Mouse (Mus musculus): ENCODE measurements around the gene Sema5a. TPM values are rescaled to one million over a fixed set of nuclear protein-coding genes. Genes with fewer than 3 reads are reported as not detected.
"Not testable (repeated sequence)": the region's sequence is repeated elsewhere in the genome, so short reads cannot be mapped to it uniquely, and the experiment has no call there.

Sema5a gene
- 10 to 100 TPM; 23.7 to 26.0 TPM for total RNA-seq (2021)

DNA sequence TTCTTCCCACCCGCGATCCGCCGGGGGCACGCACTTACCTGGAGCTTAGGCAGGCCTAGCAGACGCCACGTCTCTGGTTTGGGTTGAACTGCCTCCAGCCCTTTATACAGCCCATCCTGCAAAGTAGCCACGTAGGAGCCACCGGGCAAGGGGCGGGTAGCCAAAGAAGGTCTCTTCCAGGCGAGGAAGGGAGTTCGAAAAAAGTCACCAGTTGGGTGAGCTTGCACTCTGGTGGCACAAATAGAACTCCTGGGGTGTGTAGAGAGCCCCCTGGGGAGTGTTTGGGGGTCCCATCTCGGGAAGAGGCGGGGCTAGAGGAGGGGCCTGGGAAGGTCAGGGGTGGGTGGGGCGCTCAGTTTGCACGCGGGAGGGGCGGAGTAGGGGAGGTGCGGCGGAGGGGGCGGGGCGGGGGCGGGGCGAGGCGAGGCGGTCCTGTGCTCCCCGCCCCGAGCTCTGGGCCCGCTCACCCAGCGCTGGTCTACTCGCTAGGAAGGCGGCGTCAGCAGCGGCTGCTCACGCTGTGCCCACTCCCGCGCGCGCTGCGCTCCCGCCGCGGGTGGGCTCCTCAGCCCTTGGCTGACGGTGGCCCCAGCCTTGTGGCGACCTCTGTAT, at the start of gene Sema5a:
TSS of gene Sema5a (plus strand) at position 467 of the 612 bp plus-strand sequence.
- peak in 1 of 2 experiments; percentile 29 for DNase-seq (ENCODE audit: low spot score in 2 of 2)
- intact Hi-C loops (cut with DNase I), result loop anchor here (10.0 kb wide), 3 partner anchors 230 to 630 kb away; no protein-coding TSS in a partner anchor

DNA sequence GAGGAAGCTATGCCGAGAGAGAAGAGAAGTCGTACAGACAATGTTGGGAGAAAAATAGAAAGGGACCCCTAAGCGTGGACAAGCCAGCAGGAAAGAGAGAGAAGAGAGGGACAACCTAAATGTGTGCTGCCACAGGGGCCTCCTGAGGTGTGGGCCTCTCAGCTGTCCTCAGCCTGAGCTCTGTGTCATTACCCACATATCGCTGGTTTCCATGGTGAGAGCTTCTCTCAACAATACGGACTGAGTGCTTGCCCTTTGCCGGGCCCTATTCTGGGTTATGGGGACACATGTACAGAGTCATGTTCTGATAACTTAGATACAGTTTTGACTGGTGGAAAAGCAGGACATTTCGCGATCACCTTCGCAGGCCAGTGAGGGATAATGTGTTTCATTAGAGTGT, 46.5 kb upstream of the Sema5a start:
- intact Hi-C loops (cut with DNase I), result no loop called here
- DNase-seq (ENCODE audit: low spot score in 2 of 2), result no peak

GRCm38 (mm10) chr15:32198561-32198960, 46.0 kb upstream of the Sema5a start:
- intact Hi-C loops (cut with DNase I), result no loop called here
- no peak for DNase-seq (ENCODE audit: low spot score in 2 of 2)

DNA sequence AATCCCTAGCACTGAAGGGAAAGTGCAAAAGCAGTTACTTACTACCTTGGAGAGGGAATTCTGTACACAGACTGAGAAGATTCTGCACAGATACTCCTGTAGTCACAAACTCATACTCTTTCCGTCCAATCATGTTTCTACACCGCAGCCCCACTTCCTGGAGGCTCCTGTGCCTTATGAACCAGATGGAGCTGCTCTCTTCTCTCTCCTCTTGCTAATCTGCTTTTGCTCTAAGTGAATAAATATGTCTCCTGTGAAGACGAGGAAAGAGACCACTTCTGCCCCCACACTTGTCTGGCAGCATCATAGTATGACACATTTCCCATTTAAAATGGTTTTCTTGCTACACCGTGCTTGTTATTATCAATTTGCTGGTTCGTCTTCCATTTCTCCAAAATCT, 41.4 kb upstream of the Sema5a start:
- intact Hi-C loops (cut with DNase I), result no loop called here
- peak in 1 of 2 experiments; percentile 4 for DNase-seq (ENCODE audit: low spot score in 2 of 2)

GRCm38 (mm10) chr15:32204908-32205307, 39.7 kb upstream of the Sema5a start:
- intact Hi-C loops (cut with DNase I), result no loop called here
- DNase-seq (ENCODE audit: low spot score in 2 of 2), result peak; percentile 18 to 32

DNA sequence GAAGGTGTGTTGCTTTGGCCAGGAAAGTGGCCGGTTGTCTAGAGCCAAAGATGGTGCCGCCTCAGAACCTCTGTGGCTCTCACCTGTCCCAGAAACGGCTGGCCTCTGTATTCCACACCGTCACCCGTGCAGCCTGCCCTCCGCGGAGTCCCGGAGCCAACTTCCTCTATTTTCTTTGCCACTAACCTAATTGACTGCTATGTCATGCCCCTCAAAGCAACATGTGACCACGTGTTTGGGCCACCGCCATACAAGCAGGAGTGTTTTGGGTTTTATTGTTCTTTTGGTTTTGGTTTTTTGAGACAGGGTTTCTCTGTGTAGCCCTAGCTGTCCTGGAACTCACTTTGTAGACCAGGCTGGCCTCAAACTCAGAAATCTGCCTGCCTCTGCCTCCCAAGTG, 29.9 kb upstream of the Sema5a start:
- intact Hi-C loops (cut with DNase I); DNase-seq (ENCODE audit: low spot score in 2 of 2): not testable (repeated sequence)

DNA sequence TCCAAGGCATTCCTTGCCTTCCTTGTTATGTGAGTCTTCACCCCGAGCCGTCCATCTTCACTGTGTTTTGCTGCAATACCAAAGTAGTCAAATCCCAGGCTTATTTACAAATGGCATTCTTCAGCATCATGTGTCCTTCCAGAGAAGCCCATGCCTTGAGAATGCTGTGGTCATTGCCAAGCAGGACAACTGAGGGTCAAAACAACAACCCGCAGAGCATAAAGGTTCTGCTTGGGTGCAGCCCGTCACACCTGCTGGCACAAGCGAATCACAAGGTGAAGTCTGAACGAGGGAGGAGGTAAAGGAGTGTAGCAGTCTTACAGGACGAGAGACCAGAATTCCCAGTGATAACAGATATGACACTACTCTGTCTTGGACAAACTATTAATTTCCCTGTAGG, 21.6 kb upstream of the Sema5a start:
- intact Hi-C loops (cut with DNase I), result no loop called here

DNA sequence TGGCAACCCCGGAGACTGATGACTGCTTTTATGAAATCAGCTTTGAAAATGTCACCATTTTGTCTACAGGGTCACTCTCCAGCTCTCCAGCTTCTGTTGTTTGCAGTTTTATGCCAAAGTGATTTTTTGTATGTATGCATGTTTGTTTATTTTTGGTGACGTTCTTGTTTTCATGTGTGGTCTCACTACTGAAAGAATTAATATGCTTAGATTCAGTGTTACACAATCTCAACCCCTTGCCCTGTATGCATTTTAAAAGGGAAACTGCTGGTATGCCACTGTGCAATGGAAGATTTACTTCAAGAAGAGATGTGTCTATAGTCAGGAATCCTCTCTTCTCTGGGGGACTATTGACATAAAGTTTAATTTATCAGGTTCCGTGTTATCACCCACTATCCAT, 19.2 kb upstream of the Sema5a start:
- no peak for DNase-seq (ENCODE audit: low spot score in 2 of 2)
- intact Hi-C loops (cut with DNase I), result no loop called here

More for the DNA sequence above, 21.6 kb upstream of the Sema5a start:
- no peak for DNase-seq (ENCODE audit: low spot score in 2 of 2)

DNA sequence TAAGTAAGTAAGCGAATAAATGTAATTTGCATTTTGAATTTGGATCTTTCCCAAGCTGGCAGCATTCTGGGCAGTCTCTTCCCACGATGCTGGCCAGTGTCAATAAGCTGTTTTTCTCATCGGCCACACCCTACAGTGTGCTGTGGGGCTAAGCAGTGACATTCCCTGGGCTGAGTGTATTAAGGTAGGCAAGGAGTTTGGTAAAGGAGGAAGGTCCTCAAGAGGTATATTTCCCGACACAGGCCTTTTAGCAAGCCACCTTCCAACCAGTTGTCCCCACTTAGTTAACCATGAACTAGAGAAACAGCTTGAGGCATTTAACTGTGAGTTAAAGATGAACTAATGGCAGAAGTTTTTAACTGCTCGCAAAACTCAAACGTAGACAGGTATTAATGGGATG, 18.2 kb upstream of the Sema5a start:
- intact Hi-C loops (cut with DNase I), result no loop called here
- DNase-seq (ENCODE audit: low spot score in 2 of 2), result no peak

GRCm38 (mm10) chr15:32226888-32227395, 17.7 kb upstream of the Sema5a start:
- no peak for DNase-seq (ENCODE audit: low spot score in 2 of 2)
- intact Hi-C loops (cut with DNase I), result no loop called here

GRCm38 (mm10) chr15:32230066-32230465, 14.5 kb upstream of the Sema5a start:
- intact Hi-C loops (cut with DNase I), result no loop called here
- no peak for DNase-seq (ENCODE audit: low spot score in 2 of 2)

- intact Hi-C loops (cut with DNase I), result no loop called here
- no peak for DNase-seq (ENCODE audit: low spot score in 2 of 2)
These were observed 12.4 kb upstream of the Sema5a start for GRCm38 (mm10) chr15:32232189-32232588.

GRCm38 (mm10) chr15:32232666-32233141, 11.9 kb upstream of the Sema5a start:
- DNase-seq (ENCODE audit: low spot score in 2 of 2); intact Hi-C loops (cut with DNase I): not testable (repeated sequence)

DNA sequence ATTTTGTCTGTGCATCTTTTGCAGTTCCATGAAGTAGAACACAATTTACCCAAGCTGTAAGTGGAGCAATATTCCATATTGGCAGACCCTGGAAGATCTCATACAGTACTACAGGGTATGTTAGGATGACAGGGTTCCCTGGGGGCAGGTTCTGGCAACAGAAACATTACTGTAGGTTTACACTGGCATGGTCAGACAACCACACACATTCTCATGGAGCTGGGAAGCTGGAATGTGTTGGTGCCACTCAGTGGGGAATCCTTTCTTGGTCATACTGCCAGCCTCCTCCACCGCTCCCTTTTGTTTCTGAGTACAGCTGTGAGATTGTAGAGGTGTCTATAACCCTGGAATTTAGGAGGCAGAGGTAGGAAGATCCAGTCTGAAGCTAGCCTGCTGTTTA, 11.2 kb upstream of the Sema5a start:
- intact Hi-C loops (cut with DNase I), result no loop called here

GRCm38 (mm10) chr15:32239099-32239498, 5.5 kb upstream of the Sema5a start:
- no peak for DNase-seq (ENCODE audit: low spot score in 2 of 2)
- intact Hi-C loops (cut with DNase I), result no loop called here

More for the DNA sequence above, 11.2 kb upstream of the Sema5a start:
- no peak for DNase-seq (ENCODE audit: low spot score in 2 of 2)

- no peak for DNase-seq (ENCODE audit: low spot score in 2 of 2)
These were observed 4.5 kb upstream of the Sema5a start for GRCm38 (mm10) chr15:32240159-32240558.

DNA sequence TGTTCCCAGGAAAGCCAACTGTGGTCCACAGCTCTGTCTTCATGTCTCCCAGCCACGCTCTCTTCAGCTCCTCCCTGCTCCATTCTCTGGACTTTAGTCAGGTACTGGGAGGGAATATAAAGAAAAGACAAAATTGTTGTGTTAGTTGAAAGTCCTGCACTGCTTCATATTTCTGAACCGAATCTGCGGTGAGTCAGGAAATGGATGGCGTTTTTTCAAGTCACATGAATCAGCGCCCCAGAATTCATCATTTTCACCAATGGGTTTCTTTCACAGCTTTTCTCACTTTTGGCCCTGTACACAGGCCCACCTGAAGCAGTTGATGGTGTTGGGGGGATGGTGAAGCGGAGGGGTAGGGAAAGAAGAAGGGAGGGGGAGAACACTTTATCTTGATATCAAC, 2.9 kb upstream of the Sema5a start:
- intact Hi-C loops (cut with DNase I), result loop anchor here (10.0 kb wide), 3 partner anchors 227 to 627 kb away; no protein-coding TSS in a partner anchor

More at GRCm38 (mm10) chr15:32240159-32240558, 4.5 kb upstream of the Sema5a start:
- intact Hi-C loops (cut with DNase I), result loop anchor here (10.0 kb wide), 3 partner anchors 225 to 625 kb away; no protein-coding TSS in a partner anchor

DNA sequence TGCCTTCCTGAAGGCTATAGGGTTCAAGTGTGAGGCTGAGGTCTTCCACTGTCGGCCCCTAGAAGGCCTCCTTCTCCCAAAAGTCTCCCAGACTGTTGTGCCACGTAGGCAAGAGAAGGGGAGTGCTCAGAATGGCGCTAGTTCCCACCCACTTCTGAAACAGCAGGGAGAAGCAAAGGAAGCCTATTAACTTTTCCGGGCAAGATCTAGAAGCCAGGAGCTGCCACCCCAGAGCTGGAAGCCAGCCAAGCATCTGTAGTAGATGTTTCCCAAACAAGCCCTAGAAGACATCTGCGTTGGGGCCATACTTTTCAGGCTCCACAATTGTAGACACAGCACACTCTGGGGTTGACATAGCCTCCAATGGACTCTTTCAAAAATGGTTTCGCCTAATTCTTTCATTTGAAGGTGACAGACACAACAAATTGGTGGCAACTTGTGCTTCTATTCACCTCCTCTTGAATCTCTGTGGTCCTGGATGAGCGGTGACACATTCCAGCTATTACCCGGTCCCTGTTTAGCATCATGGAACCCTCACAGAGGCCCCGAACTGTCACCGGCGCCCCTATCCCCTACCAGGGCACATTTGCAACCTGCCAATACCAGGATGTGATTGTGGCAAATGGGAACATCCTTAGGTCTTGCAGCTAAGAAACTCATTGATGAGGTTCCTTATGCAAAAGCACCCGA, 1.4 kb upstream of the Sema5a start:
- intact Hi-C loops (cut with DNase I), result loop anchor here (10.0 kb wide), 3 partner anchors 228 to 628 kb away; no protein-coding TSS in a partner anchor
- no peak for DNase-seq (ENCODE audit: low spot score in 2 of 2)

More for the DNA sequence above, 2.9 kb upstream of the Sema5a start:
- no peak for DNase-seq (ENCODE audit: low spot score in 2 of 2)

GRCm38 (mm10) chr15:32243824-32244223, 786 bp upstream of the Sema5a start:
- intact Hi-C loops (cut with DNase I), result loop anchor here (10.0 kb wide), 3 partner anchors 229 to 629 kb away; no protein-coding TSS in a partner anchor
- no peak for DNase-seq (ENCODE audit: low spot score in 2 of 2)
